Mouse (Mus musculus) lung, postnatal 0 days (tissue): ENCODE results near the gene Cacna2d2.

Experiments
- CTCF ChIP-seq: IDR thresholded peaks from 2 replicates; pipeline ENCODE4 v1.5.1; 2016; ENCODE audit warnings: antibody characterized with exemption, mild to moderate bottlenecking
- EP300 ChIP-seq: IDR thresholded peaks from 2 replicates; pipeline ENCODE4 v1.6.1; 2016; ENCODE audit warnings: antibody characterized with exemption, mild to moderate bottlenecking, control low read depth

DNA sequence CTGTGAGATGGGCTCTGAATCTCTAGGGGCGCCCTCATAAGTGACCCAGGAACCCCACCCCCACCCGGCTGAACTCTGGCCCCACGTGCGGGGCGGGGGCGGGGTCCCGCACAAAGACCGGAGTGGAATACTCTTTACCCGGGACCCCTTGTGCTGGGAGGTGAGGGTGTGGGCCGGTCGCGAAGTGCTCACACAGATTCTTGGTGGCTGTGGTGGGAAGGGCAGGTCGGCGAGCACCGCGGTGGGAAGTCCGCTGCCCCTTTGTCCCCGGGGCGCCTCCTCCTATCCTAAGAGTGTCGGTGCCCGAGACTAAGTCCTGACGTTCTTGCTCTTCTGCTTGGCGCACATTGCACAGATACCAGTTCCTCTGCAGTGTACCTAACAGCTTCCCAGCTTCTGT, 169.9 kb downstream of the Cacna2d2 start:
- TF ChIP-seq CTCF (no peak), EP300 (no peak)
